Mouse (Mus musculus) hindbrain, embryonic 13.5 days (tissue): ENCODE results near the gene Polr1b. TPM values are rescaled to one million over a fixed set of nuclear protein-coding genes. Genes with fewer than 3 reads are reported as not detected.

Experiments
- ATAC-seq: fragments of 200-750 bp; cut with Nextera tagmentation; 2 replicates; pipeline ENCODE4 v1.8.0; 2017; ENCODE audit warnings: moderate TSS enrichment; ENCODE audit not compliant: low FRiP score
- H3K27ac ChIP-seq: fragments of 300-500 bp; sonication (generic); 2 replicates; pipeline ENCODE4 v1.5.1; 2015; ENCODE audit warnings: inconsistent platforms, mild to moderate bottlenecking, moderate library complexity
- H3K27me3 ChIP-seq: fragments of 300-500 bp; sonication (generic); 2 replicates; pipeline ENCODE4 v1.6.1; 2015; ENCODE audit warnings: mild to moderate bottlenecking, inconsistent platforms
- H3K36me3 ChIP-seq: fragments of 300-500 bp; sonication (generic); 2 replicates; pipeline ENCODE4 v1.6.1; 2015; ENCODE audit warnings: mild to moderate bottlenecking, inconsistent platforms
- H3K4me1 ChIP-seq: fragments of 300-500 bp; sonication (generic); replicated peaks from 2 replicates; pipeline ENCODE4 v1.6.1; 2015; ENCODE audit warnings: inconsistent platforms
- H3K4me2 ChIP-seq: fragments of 300-500 bp; sonication (generic); 2 replicates; pipeline ENCODE4 v1.6.1; 2015; ENCODE audit warnings: inconsistent platforms, mild to moderate bottlenecking, moderate library complexity
- H3K4me3 ChIP-seq: fragments of 300-500 bp; sonication (generic); 2 replicates; pipeline ENCODE4 v1.5.1; 2015; ENCODE audit warnings: mild to moderate bottlenecking, inconsistent platforms
- H3K9ac ChIP-seq: fragments of 300-500 bp; sonication (generic); 2 replicates; pipeline ENCODE4 v1.6.1; 2015; ENCODE audit warnings: mild to moderate bottlenecking, inconsistent platforms
- H3K9me3 ChIP-seq: fragments of 300-500 bp; sonication (generic); 2 replicates; pipeline ENCODE4 v1.6.1; 2016; ENCODE audit warnings: inconsistent platforms
- WGBS: fragments of 180-500 bp; shearing (Covaris S2); methylation state at CpG from one replicate; pipeline ENCODE4 v1.1.7; 2015; 5-methylcytosine and 5-hydroxymethylcytosine counted together
- polyA plus RNA-seq: library from polyadenylated mRNA; unstranded; fragments of >200 nt; fragmentation: Nextera tagmentation; extraction: Ambion mirVana; gene quantifications from 2 replicates; pipeline ENCODE4 v1.2.1, GENCODE M21; 2015

Polr1b gene
- polyA plus RNA-seq, 1 experiment from 2014 or later = 15.4 TPM

DNA sequence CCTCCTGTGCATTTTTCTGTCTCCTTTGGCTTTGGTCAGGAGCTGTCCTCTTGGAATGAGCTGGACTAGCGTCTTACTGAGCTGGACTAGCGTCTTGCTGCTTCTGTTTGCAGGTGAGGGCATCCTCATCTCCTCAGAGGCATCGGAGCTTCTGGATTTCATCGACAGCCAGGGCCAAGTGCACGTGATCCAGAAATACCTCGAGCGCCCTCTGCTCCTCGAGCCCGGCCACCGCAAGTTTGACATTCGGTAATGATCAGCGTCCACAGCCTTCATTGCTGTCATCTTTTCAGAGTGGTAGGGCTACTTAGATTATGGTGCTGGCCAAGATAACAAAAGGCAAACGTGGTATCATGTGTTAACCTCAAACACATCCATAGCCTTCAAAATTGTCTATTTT is 19.7 kb upstream of the Polr1b start:
- no peaks in the 10 kb centered on the region for H3K27me3 ChIP-seq
- no peaks in the 10 kb centered on the region for H3K9me3 ChIP-seq
- no peak for ATAC-seq
- WGBS = 73% methylated on average over 13 of the region's 13 CpGs
- no peak overlapping the region for H3K27ac ChIP-seq
- peaks cover 85% of the 10 kb centered on the region for H3K36me3 ChIP-seq
- H3K4me1 ChIP-seq = no peaks in the 10 kb centered on the region
- no peak overlapping the region for H3K4me3 ChIP-seq
- no peak overlapping the region for H3K9ac ChIP-seq
- no peak overlapping the region for H3K4me2 ChIP-seq

- H3K27me3 ChIP-seq = no peaks in the 10 kb centered on the region
- WGBS = 95% methylated on average over 5 of the region's 5 CpGs
- ATAC-seq = no peak
- no peaks in the 10 kb centered on the region for H3K4me1 ChIP-seq
- H3K4me3 ChIP-seq = no peak overlapping the region
- H3K9ac ChIP-seq = no peak overlapping the region
- no peaks in the 10 kb centered on the region for H3K9me3 ChIP-seq
- no peak overlapping the region for H3K27ac ChIP-seq
- H3K4me2 ChIP-seq = no peak overlapping the region
- H3K36me3 ChIP-seq = peaks cover 82% of the 10 kb centered on the region
Measured at GRCm38 (mm10) chr2:129083514-129083913, 17.3 kb upstream of the Polr1b start.

DNA sequence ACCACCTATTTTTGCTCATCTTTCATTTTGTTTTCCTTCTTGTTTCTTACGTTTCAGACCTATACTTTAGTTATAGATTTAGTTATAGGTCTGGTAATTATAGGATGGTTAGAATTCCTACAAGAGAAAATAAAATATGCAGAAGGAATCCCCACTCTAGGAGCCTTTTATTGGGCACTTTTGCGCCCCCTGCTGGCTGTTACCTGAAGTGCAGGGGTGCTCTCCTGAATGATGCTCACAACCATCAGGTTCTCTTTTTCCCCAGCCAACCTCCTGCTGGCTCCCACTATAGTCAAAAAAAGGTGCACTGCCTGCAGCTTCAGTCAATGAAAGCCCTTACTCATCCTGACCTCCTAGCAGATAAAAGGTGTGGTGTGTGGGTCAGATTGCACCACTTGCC is 15.8 kb upstream of the Polr1b start:
- no peak for ATAC-seq
- no peaks in the 10 kb centered on the region for H3K27me3 ChIP-seq
- no peak overlapping the region for H3K27ac ChIP-seq
- 50% methylated on average over 2 of the region's 2 CpGs for WGBS
- peaks cover 82% of the 10 kb centered on the region for H3K36me3 ChIP-seq
- no peaks in the 10 kb centered on the region for H3K9me3 ChIP-seq
- H3K4me2 ChIP-seq = no peak overlapping the region
- H3K4me1 ChIP-seq = no peaks in the 10 kb centered on the region
- no peak overlapping the region for H3K9ac ChIP-seq
- no peak overlapping the region for H3K4me3 ChIP-seq

DNA sequence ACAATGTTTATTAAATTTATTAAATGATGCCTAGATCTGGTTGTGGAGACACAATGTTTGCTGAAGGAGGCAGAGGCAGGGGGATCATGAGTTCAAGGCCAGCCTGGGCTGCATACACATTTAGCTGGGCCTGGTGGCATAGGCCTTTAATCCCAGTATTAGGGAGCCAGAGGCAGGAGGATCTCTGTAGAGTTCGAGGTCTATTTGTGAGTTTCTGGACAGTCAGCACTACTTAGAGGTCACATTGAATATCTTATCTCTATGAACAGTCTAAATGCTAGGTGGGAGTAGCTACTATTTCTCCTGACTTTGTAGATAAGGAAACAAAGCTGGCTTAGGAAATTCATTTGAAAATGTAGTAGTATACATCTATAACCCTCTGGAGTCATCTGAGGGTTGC is 13.3 kb upstream of the Polr1b start:
- no peak overlapping the region for H3K27ac ChIP-seq
- no peaks in the 10 kb centered on the region for H3K27me3 ChIP-seq
- H3K4me3 ChIP-seq = no peak overlapping the region
- ATAC-seq = no peak
- no peak overlapping the region for H3K4me2 ChIP-seq
- peaks cover 80% of the 10 kb centered on the region for H3K36me3 ChIP-seq
- no peaks in the 10 kb centered on the region for H3K9me3 ChIP-seq
- H3K4me1 ChIP-seq = no peaks in the 10 kb centered on the region
- 94% methylated on average over 1 of the region's 1 CpGs for WGBS
- no peak overlapping the region for H3K9ac ChIP-seq

DNA sequence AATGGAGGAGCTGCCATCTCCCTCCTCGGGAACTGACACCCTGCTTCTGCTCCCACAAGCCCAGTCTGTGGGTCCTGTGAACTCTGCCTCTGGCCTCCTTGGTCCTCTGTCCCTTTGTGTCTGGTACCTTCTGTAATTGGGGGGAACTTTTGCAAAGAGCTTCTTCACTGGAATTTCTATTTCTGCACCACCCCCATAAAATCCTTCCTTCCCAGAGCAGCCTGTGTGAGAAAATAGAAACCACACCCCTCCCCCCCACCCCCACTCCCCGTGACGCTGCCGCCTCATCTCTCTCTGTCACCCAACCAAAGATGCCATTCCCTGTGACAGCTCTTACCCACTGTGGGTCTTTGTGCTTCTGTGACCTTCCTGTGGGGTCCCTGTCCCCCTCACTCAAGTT is 10.4 kb upstream of the Polr1b start:
- WGBS = 43% methylated on average over 4 of the region's 4 CpGs
- peaks cover 91% of the 10 kb centered on the region for H3K36me3 ChIP-seq
- no peak overlapping the region for H3K4me2 ChIP-seq
- no peak for ATAC-seq
- H3K4me3 ChIP-seq = no peak overlapping the region
- no peak overlapping the region for H3K9ac ChIP-seq
- H3K4me1 ChIP-seq = no peaks in the 10 kb centered on the region
- no peak overlapping the region for H3K27ac ChIP-seq
- H3K9me3 ChIP-seq = no peaks in the 10 kb centered on the region
- H3K27me3 ChIP-seq = no peaks in the 10 kb centered on the region

DNA sequence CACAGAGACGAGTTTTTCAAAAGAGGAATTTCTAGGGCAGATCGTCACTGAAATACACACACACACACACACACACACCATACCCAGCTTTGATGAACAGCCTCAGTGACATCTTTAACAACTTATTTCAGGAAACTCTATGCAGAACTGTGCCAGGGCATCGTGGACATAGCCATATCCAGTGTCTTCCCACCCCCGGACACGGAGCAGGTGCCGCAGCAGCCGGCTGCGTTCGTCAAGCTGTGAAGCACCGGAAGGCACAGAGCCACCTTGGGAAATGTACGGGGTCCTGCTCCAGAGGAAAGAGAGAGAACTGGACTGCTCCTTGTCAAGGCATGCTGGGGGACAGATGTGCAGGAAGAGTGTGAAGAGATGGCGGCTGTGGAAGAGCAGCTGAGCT is 8.0 kb upstream of the Polr1b start:
- Histone ChIP-seq H3K27me3 (no peaks in the 10 kb centered on the region), H3K4me1 (no peaks in the 10 kb centered on the region), H3K27ac (no peak overlapping the region), H3K9ac (no peak overlapping the region), H3K36me3 (peaks cover 68% of the 10 kb centered on the region), H3K4me2 (no peak overlapping the region), H3K4me3 (no peak overlapping the region), H3K9me3 (no peaks in the 10 kb centered on the region)
- WGBS = 97% methylated on average over 12 of the region's 12 CpGs
- no peak for ATAC-seq

GRCm38 (mm10) chr2:129093926-129094724 is 6.7 kb upstream of the Polr1b start:
- Histone ChIP-seq H3K4me1 (no peaks in the 10 kb centered on the region), H3K9ac (no peak overlapping the region), H3K27me3 (no peaks in the 10 kb centered on the region), H3K4me3 (no peak overlapping the region), H3K27ac (no peak overlapping the region), H3K9me3 (no peaks in the 10 kb centered on the region), H3K36me3 (peaks cover 57% of the 10 kb centered on the region), H3K4me2 (no peak overlapping the region)
- WGBS = 90% methylated on average over 18 of the region's 18 CpGs
- no peak for ATAC-seq

DNA sequence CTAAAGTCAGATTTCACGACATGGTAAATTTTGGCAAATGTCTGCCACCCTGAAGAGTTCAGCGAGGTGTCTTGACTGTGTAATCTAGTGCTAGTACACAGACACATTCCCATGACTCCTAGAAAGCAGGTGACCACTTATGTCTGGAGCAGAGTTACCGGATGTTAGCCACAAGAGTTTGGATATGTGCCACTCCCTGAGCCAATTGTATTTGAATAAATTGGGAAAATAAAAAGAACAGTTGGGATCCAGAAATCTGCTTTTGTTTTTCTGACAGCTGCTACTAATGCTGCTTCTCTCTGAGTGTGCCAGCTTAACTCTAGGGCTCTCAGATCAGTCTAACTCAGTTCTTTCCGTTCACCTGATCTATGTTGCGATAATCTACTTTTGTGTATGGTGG is 12.1 kb downstream of the Polr1b start:
- H3K27me3 ChIP-seq = no peaks in the 10 kb centered on the region
- H3K4me3 ChIP-seq = no peak overlapping the region
- no peaks in the 10 kb centered on the region for H3K9me3 ChIP-seq
- no peak overlapping the region for H3K9ac ChIP-seq
- no peak for ATAC-seq
- H3K36me3 ChIP-seq = peaks cover 78% of the 10 kb centered on the region
- H3K4me1 ChIP-seq = no peaks in the 10 kb centered on the region
- no peak overlapping the region for H3K4me2 ChIP-seq
- no peak overlapping the region for H3K27ac ChIP-seq
- WGBS = 94% methylated on average over 5 of the region's 5 CpGs

DNA sequence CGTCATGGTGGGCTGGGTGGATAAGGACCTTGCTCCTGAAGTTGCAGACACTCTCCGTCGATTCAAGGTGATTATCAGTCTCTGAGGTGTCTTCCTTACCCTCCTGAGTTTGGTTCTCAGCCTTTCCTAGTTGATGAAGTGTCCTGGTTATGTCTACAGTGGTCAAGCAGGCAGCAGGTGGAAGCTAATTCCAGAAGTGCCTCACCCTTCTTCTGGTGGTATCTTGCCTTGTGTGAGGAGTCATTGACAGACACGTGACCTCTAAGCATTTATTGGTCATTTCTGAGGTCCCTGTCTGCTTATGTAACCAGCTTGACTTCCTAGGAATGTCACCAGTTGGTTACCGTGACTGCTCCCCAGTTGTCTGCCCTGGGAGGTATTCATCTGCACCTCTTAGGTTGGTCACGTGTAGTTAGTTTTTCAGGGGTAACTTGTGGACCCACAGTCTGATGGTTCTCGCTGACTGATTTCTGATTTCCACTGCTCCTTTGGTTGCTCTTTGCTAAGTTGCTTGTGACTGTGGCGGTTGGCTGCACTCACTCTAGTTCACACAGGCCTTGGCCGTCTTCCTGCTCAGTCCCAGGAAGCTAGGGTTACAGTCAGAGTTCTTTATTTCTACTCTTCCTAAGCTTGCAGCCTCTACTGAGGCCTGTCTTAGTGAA is 15.0 kb downstream of the Polr1b start:
- H3K4me3 ChIP-seq = no peak overlapping the region
- H3K27ac ChIP-seq = no peak overlapping the region
- WGBS = 93% methylated on average over 9 of the region's 9 CpGs
- peaks cover 89% of the 10 kb centered on the region for H3K36me3 ChIP-seq
- ATAC-seq = no peak
- no peaks in the 10 kb centered on the region for H3K9me3 ChIP-seq
- H3K4me2 ChIP-seq = no peak overlapping the region
- no peak overlapping the region for H3K9ac ChIP-seq
- no peaks in the 10 kb centered on the region for H3K27me3 ChIP-seq
- no peaks in the 10 kb centered on the region for H3K4me1 ChIP-seq

DNA sequence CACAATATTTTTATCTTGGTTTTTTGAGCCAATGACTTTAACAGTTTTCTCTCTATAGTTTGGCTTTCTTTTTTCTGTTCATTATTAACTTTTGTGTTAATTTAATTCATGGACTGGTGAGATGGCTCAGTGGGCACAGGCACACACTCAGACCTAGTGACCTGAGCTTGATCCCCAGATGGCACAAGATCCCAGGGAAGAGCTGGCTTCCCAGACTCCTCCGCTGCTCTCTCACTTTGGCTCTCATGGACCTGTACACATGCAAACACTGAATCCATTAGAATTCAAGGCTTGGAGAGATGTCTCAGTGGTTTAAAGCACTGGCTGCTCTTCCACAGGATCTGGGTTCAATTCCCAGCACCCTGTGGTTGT is 15.6 kb downstream of the Polr1b start:
- Histone ChIP-seq H3K9me3 (no peaks in the 10 kb centered on the region), H3K4me3 (no peak overlapping the region), H3K4me2 (no peak overlapping the region), H3K27ac (no peak overlapping the region), H3K27me3 (no peaks in the 10 kb centered on the region), H3K4me1 (no peaks in the 10 kb centered on the region), H3K9ac (no peak overlapping the region), H3K36me3 (peaks cover 92% of the 10 kb centered on the region)
- no peak for ATAC-seq
- WGBS = 94% methylated on average over 1 of the region's 1 CpGs

DNA sequence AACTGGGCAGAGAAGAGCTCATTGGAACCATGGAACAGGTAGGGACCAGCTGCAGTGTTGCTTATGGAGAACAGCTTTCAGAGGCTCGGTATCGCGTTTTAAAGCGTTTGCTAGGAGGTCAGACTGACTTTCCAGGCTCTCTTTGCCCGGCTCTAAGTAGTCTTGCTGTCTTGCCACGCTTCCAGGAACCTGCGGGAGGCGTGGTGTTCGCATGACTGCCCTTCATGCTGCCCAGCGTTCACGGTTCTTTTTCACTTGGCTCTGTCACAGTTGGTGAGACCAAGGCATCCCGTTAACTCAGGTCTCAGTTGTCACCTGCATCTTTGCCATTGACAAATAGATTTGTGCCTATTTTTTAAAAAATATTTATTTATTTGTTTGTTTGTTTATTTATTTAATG is 17.3 kb downstream of the Polr1b start:
- no peak overlapping the region for H3K27ac ChIP-seq
- ATAC-seq = no peak
- H3K9ac ChIP-seq = no peak overlapping the region
- H3K27me3 ChIP-seq = no peaks in the 10 kb centered on the region
- H3K4me3 ChIP-seq = no peak overlapping the region
- no peaks in the 10 kb centered on the region for H3K9me3 ChIP-seq
- H3K4me2 ChIP-seq = no peak overlapping the region
- no peaks in the 10 kb centered on the region for H3K4me1 ChIP-seq
- 95% methylated on average over 12 of the region's 12 CpGs for WGBS
- H3K36me3 ChIP-seq = peaks cover 92% of the 10 kb centered on the region

DNA sequence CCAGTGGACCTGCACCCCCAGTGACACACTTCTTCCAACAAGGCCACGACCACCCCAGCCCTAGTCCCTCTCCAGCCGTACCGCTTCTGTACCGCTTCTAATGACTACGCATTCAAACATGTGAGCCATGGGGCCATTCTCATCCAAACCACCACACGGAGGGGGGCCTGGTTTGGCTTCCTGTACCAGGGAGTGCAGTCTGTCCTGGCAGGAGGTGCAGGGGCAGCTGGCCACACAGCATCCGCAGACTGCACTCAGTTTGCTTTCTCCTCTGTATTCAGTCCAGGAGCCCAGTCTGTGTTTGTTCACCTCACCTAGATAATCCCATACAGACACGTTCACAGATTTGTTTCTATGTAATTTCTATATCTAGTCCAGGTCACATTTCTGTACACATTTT is 21.2 kb downstream of the Polr1b start:
- peaks cover 93% of the 10 kb centered on the region for H3K36me3 ChIP-seq
- 94% methylated on average over 8 of the region's 8 CpGs for WGBS
- ATAC-seq = no peak

DNA sequence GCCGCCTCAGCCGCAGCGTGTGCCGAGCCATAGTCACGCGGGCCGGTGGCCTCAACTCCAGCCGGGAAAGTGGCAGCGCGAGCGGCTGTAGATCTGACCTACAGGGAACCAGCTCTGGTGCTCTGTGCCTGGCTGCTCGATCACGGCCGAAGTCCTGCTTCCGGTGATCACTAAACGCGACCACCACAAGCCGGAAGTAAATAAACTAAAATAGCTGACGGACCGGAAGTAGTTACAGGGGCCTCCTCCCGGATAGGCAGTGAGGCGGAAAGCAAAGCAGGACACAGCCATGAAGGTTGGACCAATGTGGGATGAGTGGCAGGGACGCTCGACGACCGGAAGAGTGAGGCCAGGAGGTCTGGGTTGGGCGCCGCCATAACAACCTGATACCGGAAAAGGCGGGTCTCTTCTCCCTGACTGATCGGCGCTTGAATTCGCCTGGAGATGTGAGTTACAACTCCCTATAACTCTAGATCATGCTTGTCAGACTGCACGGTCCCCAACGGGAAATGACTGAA is 28.7 kb downstream of the Polr1b start, which contains the start of gene Chchd5:
Gene Chchd5 (plus strand): TSS at position 289 of the 518 bp plus-strand sequence.
- Histone ChIP-seq H3K36me3 (peaks cover 56% of the 10 kb centered on the region), H3K9ac (peak within 1 kb of the TSS; percentile 90), H3K4me2 (peak within 1 kb of the TSS; percentile 83), H3K4me3 (peak within 1 kb of the TSS; percentile 65), H3K27ac (peak within 1 kb of the TSS; percentile 91), H3K27me3 (no peaks in the 10 kb centered on the region), H3K4me1 (peaks cover 19% of the 10 kb centered on the region), H3K9me3 (peaks cover 9% of the 10 kb centered on the region)
- peak; percentile 100 for ATAC-seq
- WGBS = under 1% methylated on average over 35 of the region's 35 CpGs

More for the DNA sequence above, 21.2 kb downstream of the Polr1b start:
- no peak overlapping the region for H3K27ac ChIP-seq
- H3K4me2 ChIP-seq = no peak overlapping the region
- no peaks in the 10 kb centered on the region for H3K4me1 ChIP-seq
- H3K9me3 ChIP-seq = no peaks in the 10 kb centered on the region
- H3K9ac ChIP-seq = no peak overlapping the region
- no peaks in the 10 kb centered on the region for H3K27me3 ChIP-seq
- no peak overlapping the region for H3K4me3 ChIP-seq
